Mouse (Mus musculus): ENCODE measurements at regions not wholly inside any gene's neighbourhood (a gene's known extent, or its start where the extent isn't known, plus 50 kb on each side); places are given as distances from the start of the nearest gene placed in this dataset.

DNA sequence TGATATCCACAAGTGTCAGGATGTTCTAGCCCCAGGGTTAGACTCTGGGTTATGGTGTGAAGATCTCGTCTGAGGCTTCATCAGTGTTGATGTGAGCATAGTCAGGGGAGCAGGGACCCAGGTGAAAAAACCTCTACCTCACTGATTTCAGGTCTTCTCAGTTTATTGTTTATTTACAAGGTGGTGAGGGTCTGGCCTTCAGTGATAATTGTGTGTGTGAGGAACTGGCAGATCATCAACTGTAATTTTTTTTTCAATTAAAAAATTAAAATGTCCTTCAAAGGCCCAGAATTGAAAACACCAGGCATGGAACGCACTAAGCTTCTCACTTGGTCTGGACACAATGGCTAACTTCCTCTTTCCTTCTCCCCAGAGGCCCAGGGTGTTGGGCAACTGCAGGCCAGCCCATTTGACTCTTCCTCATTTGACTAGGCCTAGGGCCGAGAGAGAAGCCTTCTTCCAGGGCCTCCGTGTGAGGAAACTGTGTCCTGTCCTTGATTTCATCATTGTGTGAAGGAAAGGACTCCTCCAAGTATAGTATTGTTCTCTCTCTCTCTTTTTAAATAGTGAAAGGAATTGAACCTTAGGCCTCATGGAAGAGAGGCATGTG is 91.0 kb upstream of the Klf4 start:
- no peak for DNase-seq (ENCODE audit: low read depth, low spot score)

GRCm38 (mm10) chr4:55622651-55623050 is 90.4 kb upstream of the Klf4 start:
- no peak for DNase-seq (ENCODE audit: low read depth, low spot score)

GRCm38 (mm10) chr4:55619891-55620290 is 87.6 kb upstream of the Klf4 start:
- DNase-seq (ENCODE audit: low read depth, low spot score) = no peak

DNA sequence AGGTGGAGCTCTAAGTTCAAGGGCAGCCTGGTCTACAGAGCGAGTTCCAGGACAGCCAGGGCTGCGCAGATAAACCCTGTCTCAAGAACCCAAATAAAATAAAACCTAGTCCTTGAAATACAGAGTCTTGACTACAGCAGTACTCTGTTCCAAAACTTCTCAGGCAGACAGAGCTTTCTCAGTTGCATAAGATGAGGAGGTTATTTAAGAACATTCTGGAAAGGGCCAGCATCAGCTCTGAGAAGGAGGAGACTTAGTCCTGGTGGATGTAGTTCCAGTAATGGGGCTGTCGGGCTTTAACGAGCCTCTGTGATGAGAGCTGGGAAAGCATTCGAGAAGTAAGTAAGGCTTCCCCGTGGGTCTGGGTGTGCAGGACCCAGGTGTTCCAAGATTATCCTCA is 83.5 kb upstream of the Klf4 start:
- no peak for DNase-seq (ENCODE audit: low read depth, low spot score)

DNA sequence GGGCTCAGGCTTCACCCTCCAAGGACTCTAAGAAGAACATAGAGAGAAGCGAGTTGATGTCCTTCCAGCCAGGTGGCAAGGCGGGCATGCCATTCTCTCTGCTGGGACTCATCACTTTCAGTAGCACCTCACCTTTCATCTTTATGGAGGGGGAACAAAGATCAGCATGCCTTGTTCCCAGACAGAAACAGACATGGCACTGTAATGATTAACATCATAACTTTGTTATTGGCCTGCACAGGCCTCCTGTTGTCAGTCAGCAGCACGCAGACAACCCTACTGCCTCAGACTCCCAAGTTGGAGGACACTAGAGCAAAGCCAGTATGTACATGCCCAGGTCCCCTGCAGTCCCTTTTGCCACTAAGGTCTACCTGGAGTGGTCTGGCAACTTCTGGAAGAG is 81.3 kb upstream of the Klf4 start:
- no peak for DNase-seq (ENCODE audit: low read depth, low spot score)

GRCm38 (mm10) chr4:55610998-55611397 is 78.7 kb upstream of the Klf4 start:
- no peak for DNase-seq (ENCODE audit: low read depth, low spot score)

DNA sequence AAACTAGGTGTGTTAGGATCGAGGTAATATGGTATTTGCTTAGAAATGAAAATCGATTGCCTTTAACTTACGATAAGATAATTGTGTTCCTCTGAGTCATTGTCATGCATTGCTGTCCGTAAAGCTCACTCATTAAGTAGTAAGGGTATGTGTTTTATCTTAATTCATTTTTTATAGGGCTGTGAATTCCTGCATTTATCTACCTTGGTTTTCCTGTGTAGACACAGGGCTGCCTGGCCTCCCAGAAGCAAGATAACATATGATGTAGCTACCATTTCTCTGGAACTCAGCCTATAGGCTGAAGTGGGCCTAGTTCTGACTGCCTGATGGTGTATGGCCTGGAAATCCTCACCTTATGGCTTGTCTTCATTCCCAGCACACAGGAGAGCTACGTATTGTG is 76.9 kb upstream of the Klf4 start:
- no peak for DNase-seq (ENCODE audit: low read depth, low spot score)

DNA sequence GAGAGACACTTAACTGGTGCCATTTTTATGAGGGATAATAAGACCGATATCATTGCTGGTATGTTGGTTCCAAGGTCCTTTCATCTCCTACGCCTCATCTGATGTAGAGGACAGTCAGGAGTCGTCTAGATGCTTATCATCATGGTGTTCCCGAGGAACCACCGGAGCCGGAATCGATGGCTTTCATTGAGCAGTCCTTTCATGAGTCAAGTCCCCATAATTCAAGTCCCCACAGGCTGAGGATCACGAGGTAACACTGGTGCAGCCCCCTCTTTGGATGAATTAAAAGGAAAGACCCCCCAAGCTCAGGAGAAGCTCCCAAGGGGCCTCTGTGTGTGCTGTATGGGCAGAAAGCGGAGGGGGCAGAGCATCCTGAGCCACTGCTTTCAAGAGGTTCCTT is 73.3 kb upstream of the Klf4 start:
- no peak for DNase-seq (ENCODE audit: low read depth, low spot score)

DNA sequence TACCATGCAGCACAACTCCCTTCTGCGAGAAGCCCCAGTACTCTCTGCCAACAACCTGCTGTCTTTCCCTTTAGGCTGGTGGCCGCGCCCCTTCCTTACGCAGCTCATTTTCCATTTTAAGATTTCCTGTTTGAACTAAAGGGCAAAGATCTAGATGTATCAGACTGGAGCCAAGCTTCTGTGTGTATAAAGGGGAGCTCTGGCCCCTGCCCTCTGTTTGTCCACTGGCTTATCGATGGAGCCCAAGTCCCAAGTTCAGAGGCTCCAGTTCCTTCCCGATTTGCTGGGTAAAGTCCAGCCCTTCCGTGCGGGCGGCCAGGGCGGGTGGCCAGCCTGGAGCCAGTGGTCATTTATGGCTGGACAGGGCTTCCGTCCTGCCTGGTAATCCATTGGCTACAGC is 72.6 kb upstream of the Klf4 start:
- DNase-seq (ENCODE audit: low read depth, low spot score) = no peak

DNA sequence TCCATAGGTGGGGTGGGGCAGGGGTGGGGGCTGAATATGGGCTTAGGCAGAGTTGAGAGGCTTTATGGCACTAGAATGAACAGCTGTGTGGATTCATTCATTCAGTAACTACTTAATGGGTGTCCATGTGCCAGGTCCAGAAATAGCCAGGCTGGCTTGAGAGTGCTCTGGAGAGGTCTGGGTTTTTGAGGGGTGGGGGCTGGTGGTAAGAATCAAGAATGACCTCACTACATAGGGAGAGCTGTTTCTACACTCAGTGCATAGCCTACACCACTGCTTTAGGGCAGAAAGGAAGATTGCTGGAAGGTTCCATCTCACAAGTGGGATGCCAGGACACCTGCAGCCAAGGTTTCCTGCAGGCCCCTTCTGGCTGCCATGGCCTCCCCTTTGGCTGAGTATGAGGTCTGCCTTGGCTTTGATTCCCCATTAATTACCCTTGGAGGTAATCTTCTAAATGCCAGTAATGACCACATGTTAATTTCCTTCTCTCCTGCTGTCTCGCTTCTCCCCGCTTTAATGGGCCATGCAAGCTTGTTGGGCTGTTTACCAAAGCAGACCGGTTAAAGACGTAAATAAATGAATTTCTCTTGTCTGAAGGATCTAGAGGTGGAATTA is 71.7 kb upstream of the Klf4 start:
- no peak for DNase-seq (ENCODE audit: low read depth, low spot score)

- no peak for DNase-seq (ENCODE audit: low read depth, low spot score)
Measured at GRCm38 (mm10) chr4:55595203-55595602, 62.9 kb upstream of the Klf4 start.

GRCm38 (mm10) chr4:55594699-55595098 is 62.4 kb upstream of the Klf4 start:
- DNase-seq (ENCODE audit: low read depth, low spot score) = no peak

DNA sequence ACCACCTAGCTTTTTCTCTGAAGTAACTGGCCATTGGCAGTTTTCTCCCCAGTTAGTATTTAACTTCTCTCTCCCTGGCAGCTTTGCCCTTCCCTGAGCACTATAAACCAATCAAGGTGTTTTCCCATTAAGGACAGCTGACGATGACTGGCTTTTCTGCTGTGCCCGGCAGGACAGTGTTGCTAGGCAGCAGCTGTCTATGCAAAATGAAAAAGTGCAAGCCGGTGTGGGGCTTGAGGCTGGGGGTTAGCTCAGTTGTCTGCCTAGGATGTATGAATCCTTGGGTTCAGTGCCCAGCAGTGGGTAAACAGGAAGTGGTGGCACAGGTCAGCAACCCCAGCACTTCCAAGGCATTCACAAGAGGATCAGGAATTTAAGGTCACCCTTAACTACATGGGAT is 60.9 kb upstream of the Klf4 start:
- no peak for DNase-seq (ENCODE audit: low read depth, low spot score)

- DNase-seq (ENCODE audit: low read depth, low spot score) = no peak
Measured at GRCm38 (mm10) chr4:55586212-55586611, 53.9 kb upstream of the Klf4 start.

DNA sequence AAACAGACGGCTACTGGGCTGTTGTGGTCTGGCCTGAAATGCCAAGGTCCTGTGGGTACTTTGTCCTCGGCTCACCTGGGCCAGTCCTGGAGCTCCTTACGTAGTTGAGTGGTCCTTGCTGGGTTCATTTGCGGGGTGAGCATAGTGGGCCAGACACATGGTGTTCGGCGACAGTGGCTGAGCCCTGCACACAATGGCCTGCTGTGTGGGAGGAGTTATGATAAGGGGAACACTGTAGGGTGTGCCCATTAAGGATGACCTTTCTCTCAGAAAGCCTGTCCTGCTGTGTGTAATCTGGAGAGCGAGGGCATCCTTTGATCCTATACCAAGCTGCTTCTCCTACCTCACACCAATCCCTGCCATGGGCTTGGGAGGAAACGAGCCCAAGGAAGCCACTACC is 51.3 kb upstream of the Klf4 start:
- no peak for DNase-seq (ENCODE audit: low read depth, low spot score)

Data from WW6 (cell line).